Mouse (Mus musculus) hindbrain, embryonic 13.5 days (tissue): Measurements from ENCODE around the gene Nck1. TPM values are rescaled to one million over a fixed set of nuclear protein-coding genes. Genes with fewer than 3 reads are reported as not detected.
A peak's percentile ranks its signal among the peaks of the same experiment; 100 is the strongest.

Experiments used
- ATAC-seq: fragments of 200-750 bp; cut with Nextera tagmentation; 2 replicates; pipeline ENCODE4 v1.8.0; 2017; ENCODE audit warnings: moderate TSS enrichment; ENCODE audit not compliant: low FRiP score
- H3K27ac ChIP-seq: fragments of 300-500 bp; sonication (generic); 2 replicates; pipeline ENCODE4 v1.5.1; 2015; ENCODE audit warnings: inconsistent platforms, mild to moderate bottlenecking, moderate library complexity
- H3K27me3 ChIP-seq: fragments of 300-500 bp; sonication (generic); 2 replicates; pipeline ENCODE4 v1.6.1; 2015; ENCODE audit warnings: mild to moderate bottlenecking, inconsistent platforms
- H3K36me3 ChIP-seq: fragments of 300-500 bp; sonication (generic); 2 replicates; pipeline ENCODE4 v1.6.1; 2015; ENCODE audit warnings: mild to moderate bottlenecking, inconsistent platforms
- H3K4me1 ChIP-seq: fragments of 300-500 bp; sonication (generic); replicated peaks from 2 replicates; pipeline ENCODE4 v1.6.1; 2015; ENCODE audit warnings: inconsistent platforms
- H3K4me2 ChIP-seq: fragments of 300-500 bp; sonication (generic); 2 replicates; pipeline ENCODE4 v1.6.1; 2015; ENCODE audit warnings: inconsistent platforms, mild to moderate bottlenecking, moderate library complexity
- H3K4me3 ChIP-seq: fragments of 300-500 bp; sonication (generic); 2 replicates; pipeline ENCODE4 v1.5.1; 2015; ENCODE audit warnings: mild to moderate bottlenecking, inconsistent platforms
- H3K9ac ChIP-seq: fragments of 300-500 bp; sonication (generic); 2 replicates; pipeline ENCODE4 v1.6.1; 2015; ENCODE audit warnings: mild to moderate bottlenecking, inconsistent platforms
- H3K9me3 ChIP-seq: fragments of 300-500 bp; sonication (generic); 2 replicates; pipeline ENCODE4 v1.6.1; 2016; ENCODE audit warnings: inconsistent platforms
- WGBS: fragments of 180-500 bp; shearing (Covaris S2); methylation state at CpG from one replicate; pipeline ENCODE4 v1.1.7; 2015; 5-methylcytosine and 5-hydroxymethylcytosine counted together
- polyA plus RNA-seq: library from polyadenylated mRNA; unstranded; fragments of >200 nt; fragmentation: Nextera tagmentation; extraction: Ambion mirVana; gene quantifications from 2 replicates; pipeline ENCODE4 v1.2.1, GENCODE M21; 2015

The Nck1 gene
- polyA plus RNA-seq, 1 experiment from 2014 or later = 66.5 TPM

- Histone ChIP-seq H3K9me3 (no peaks in the 10 kb centered on the region), H3K4me1 (peaks cover 4% of the 10 kb centered on the region; the same call in 1 of the 2 replicates), H3K4me3 (no peak overlapping the region), H3K27ac (no peak overlapping the region), H3K9ac (no peak overlapping the region), H3K36me3 (peaks cover 4% of the 10 kb centered on the region), H3K4me2 (no peak overlapping the region), H3K27me3 (no peaks in the 10 kb centered on the region)
- WGBS = 94% methylated on average over 5 of the region's 5 CpGs
- no peak for ATAC-seq
Observed at GRCm38 (mm10) chr9:100465380-100465779, 80.6 kb downstream of the Nck1 start.

GRCm38 (mm10) chr9:100463771-100464170 lies 82.2 kb downstream of the Nck1 start:
- Histone ChIP-seq H3K36me3 (peaks cover 6% of the 10 kb centered on the region), H3K4me3 (no peak overlapping the region), H3K4me1 (peaks cover 4% of the 10 kb centered on the region; the same call in 1 of the 2 replicates), H3K27me3 (no peaks in the 10 kb centered on the region), H3K9ac (no peak overlapping the region), H3K4me2 (no peak overlapping the region), H3K27ac (no peak overlapping the region), H3K9me3 (no peaks in the 10 kb centered on the region)
- WGBS = 76% methylated on average over 2 of the region's 2 CpGs
- ATAC-seq = no peak

- Histone ChIP-seq H3K4me2 (no peak overlapping the region), H3K4me1 (no peaks in the 10 kb centered on the region), H3K9ac (no peak overlapping the region), H3K9me3 (no peaks in the 10 kb centered on the region), H3K27ac (no peak overlapping the region), H3K36me3 (peaks cover 11% of the 10 kb centered on the region), H3K27me3 (no peaks in the 10 kb centered on the region), H3K4me3 (no peak overlapping the region)
- ATAC-seq = no peak
- WGBS = 96% methylated on average over 4 of the region's 4 CpGs
Observed at GRCm38 (mm10) chr9:100462098-100462497, 83.8 kb downstream of the Nck1 start.

- no peak overlapping the region for H3K4me2 ChIP-seq
- H3K27ac ChIP-seq = no peak overlapping the region
- H3K27me3 ChIP-seq = no peaks in the 10 kb centered on the region
- peaks cover 11% of the 10 kb centered on the region for H3K36me3 ChIP-seq
- WGBS = 76% methylated on average over 9 of the region's 9 CpGs
- H3K9ac ChIP-seq = no peak overlapping the region
- H3K4me1 ChIP-seq = no peaks in the 10 kb centered on the region
- no peaks in the 10 kb centered on the region for H3K9me3 ChIP-seq
- H3K4me3 ChIP-seq = no peak overlapping the region
- ATAC-seq = no peak
Observed at GRCm38 (mm10) chr9:100461671-100462070, 84.3 kb downstream of the Nck1 start.

GRCm38 (mm10) chr9:100460203-100460602 lies 85.7 kb downstream of the Nck1 start:
- ATAC-seq = no peak
- H3K4me3 ChIP-seq = no peak overlapping the region
- 96% methylated on average over 9 of the region's 9 CpGs for WGBS

GRCm38 (mm10) chr9:100457971-100458681 lies 87.8 kb downstream of the Nck1 start:
- no peak for ATAC-seq
- H3K4me1 ChIP-seq = peaks cover 4% of the 10 kb centered on the region
- H3K9ac ChIP-seq = no peak overlapping the region
- H3K9me3 ChIP-seq = no peaks in the 10 kb centered on the region
- 92% methylated on average over 17 of the region's 17 CpGs for WGBS
- H3K27ac ChIP-seq = no peak overlapping the region
- H3K36me3 ChIP-seq = peaks cover 7% of the 10 kb centered on the region; the same call in 1 of the 2 replicates
- H3K27me3 ChIP-seq = no peaks in the 10 kb centered on the region
- no peak overlapping the region for H3K4me3 ChIP-seq
- H3K4me2 ChIP-seq = no peak overlapping the region

More at GRCm38 (mm10) chr9:100460203-100460602, 85.7 kb downstream of the Nck1 start:
- H3K36me3 ChIP-seq = peaks cover 7% of the 10 kb centered on the region; the same call in 1 of the 2 replicates
- no peak overlapping the region for H3K9ac ChIP-seq
- H3K4me2 ChIP-seq = no peak overlapping the region
- no peaks in the 10 kb centered on the region for H3K9me3 ChIP-seq
- H3K27ac ChIP-seq = no peak overlapping the region
- no peaks in the 10 kb centered on the region for H3K4me1 ChIP-seq
- no peaks in the 10 kb centered on the region for H3K27me3 ChIP-seq

DNA sequence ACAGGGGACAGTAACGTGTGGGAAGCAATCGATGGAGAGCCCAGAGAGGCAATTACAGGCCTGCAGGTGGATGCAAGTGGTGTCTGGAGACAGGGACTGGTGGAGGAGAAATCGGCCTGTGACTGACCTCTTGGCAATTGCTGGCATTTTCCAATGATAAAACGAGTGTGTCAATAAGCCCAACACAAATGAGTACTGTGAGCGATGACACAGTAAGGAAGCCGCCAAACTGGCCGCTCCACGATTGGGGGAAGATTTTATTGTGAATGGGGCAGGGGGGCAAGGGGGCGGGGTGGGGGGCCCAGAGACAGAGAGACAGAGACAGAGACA lies 91.3 kb downstream of the Nck1 start:
- WGBS = 23% methylated on average over 9 of the region's 9 CpGs
- H3K4me2 ChIP-seq = peak overlapping the region; percentile 59
- ATAC-seq = no peak
- H3K36me3 ChIP-seq = peaks cover 7% of the 10 kb centered on the region; the same call in 1 of the 2 replicates
- H3K4me1 ChIP-seq = peaks cover 4% of the 10 kb centered on the region
- H3K4me3 ChIP-seq = peak overlapping the region; percentile 34
- no peaks in the 10 kb centered on the region for H3K9me3 ChIP-seq
- no peaks in the 10 kb centered on the region for H3K27me3 ChIP-seq
- no peak overlapping the region for H3K27ac ChIP-seq
- peak overlapping the region; percentile 63 for H3K9ac ChIP-seq

DNA sequence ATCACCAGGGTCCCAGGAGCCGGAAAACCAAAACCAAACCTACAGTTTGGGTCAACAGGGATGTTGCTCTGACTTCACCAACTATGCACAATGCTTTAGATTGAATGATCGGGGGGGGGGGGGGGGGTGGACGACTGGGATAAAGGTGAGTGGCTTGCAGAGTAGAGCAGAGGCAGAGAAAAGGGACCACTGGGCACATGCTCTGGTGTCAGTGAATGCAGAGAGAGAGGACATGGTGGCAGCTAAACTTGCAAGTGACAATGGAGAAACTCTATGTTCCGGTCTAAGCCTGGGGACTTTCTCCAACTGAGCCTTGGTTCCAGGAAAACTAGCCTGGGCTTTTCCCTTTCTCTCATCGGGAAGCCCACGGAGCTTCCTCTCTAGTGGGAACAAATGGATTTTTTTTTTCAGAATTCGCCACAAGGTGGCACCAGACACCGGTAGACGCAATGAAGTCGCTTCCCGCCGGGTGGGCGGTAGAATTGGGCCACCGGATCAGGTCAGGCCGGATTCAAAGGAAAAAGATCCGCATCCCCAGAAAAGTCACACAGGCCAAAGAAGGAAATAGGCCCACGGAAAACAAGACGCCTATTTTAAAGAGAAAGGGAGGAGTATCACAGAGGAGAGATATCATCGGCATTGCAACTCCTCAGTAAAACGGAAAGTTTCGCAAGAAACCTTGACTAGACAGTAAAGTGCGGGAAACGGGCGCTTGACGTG lies 91.8 kb downstream of the Nck1 start:
- 9% methylated on average over 25 of the region's 25 CpGs for WGBS
- Histone ChIP-seq H3K4me2 (peak overlapping the region; percentile 59), H3K9ac (peak overlapping the region; percentile 63), H3K4me1 (peaks cover 4% of the 10 kb centered on the region), H3K36me3 (peaks cover 7% of the 10 kb centered on the region; the same call in 1 of the 2 replicates), H3K27me3 (no peaks in the 10 kb centered on the region), H3K27ac (no peak overlapping the region), H3K4me3 (peak overlapping the region; percentile 34), H3K9me3 (no peaks in the 10 kb centered on the region)
- peak; percentile 46; the same call in 1 of the 2 replicates for ATAC-seq

DNA sequence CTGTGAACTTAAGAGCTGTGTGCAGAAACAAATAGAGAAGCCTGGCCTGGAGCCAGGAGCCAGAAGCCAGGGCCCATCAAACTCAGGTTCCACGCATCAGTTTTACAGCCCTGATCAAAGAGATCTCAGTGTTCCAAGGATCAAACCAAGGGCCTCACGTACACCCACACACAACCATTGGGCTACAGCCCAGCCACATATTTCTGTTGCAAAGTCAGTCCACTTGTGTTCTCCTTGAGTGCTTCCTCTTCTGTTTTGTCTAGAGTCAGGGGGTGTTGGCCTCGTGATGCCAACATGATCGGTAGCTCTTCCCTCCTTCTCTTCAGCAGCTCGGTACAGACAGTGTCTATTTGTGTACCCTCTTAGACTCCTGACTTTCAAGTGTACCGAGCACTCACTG lies 93.5 kb downstream of the Nck1 start:
- Histone ChIP-seq H3K9me3 (no peaks in the 10 kb centered on the region), H3K4me3 (no peak overlapping the region), H3K4me1 (peaks cover 4% of the 10 kb centered on the region), H3K27ac (no peak overlapping the region), H3K4me2 (no peak overlapping the region), H3K36me3 (no peaks in the 10 kb centered on the region), H3K27me3 (peaks cover 6% of the 10 kb centered on the region; the same call in 1 of the 2 replicates), H3K9ac (no peak overlapping the region)
- ATAC-seq = no peak
- 74% methylated on average over 6 of the region's 6 CpGs for WGBS

DNA sequence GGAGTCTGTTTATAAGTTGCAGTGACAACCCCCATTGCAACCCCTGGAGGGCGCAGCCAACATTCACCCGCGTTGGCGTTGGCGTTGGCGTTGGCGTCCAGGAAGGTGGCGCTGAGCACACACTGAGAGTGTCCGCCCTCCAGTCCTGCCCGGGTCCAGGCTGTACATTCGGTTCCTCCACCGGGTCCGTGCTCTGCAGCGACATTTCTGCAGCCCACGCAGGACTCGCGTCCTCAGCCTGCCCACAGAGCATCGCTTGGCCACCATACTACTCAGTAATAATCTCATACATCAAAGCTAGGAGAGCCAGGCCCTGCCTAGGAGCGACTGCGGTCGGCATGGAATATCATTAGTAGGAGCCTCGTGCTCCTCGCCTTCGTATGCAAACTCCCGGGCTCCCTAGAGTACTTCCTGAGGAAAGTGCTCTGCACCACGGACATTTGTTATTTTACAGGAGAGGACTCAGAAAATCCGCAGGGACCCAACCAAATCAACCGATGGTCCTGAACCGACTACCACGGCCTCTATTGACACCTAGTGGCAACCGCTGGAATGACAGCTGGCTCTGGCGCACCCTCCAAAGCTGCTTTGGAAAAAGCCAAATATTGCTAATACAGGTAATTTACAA lies 99.8 kb downstream of the Nck1 start:
- H3K4me3 ChIP-seq = peak overlapping the region; percentile 48
- no peaks in the 10 kb centered on the region for H3K9me3 ChIP-seq
- peak; percentile 92 for ATAC-seq
- peak overlapping the region; percentile 62 for H3K4me2 ChIP-seq
- H3K27me3 ChIP-seq = peaks cover 11% of the 10 kb centered on the region; the same call in 1 of the 2 replicates
- no peaks in the 10 kb centered on the region for H3K36me3 ChIP-seq
- peaks cover 7% of the 10 kb centered on the region for H3K4me1 ChIP-seq
- peak overlapping the region; percentile 69 for H3K9ac ChIP-seq
- under 1% methylated on average over 32 of the region's 32 CpGs for WGBS
- peak overlapping the region; percentile 70 for H3K27ac ChIP-seq
